Mouse (Mus musculus) megakaryocyte, embryonic 14.5 days (primary cell): ENCODE results near the gene Atg7.

ENCODE experiments used
- FLI1 ChIP-seq: IDR thresholded peaks from 2 replicates; pipeline ENCODE4 v1.6.1; 2012; ENCODE audit warnings: low read length, inconsistent platforms, mixed read lengths
- GATA1 ChIP-seq: IDR thresholded peaks from 3 replicates; pipeline ENCODE4 v1.6.1; 2012; ENCODE audit warnings: mixed read lengths, low read length, inconsistent platforms, borderline replicate concordance

DNA sequence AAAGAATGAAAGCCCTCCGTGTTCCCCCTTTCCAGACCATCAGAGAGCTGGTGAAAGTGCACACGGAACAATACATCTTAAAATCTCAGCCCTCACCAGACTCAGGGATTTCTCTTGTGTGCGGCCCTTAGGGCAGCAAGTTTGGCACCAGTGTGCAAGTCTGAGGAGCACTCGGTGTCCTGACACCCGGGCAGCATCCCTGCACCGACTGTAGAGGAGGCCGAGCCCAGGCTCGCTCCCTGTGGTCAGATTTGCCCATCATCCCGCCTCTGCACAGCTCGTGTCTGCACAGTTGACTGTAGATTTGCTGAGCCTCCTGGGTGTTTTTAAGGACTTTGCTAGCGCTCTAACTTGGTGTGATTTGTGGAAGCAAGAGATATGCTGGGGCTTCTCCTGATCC is 94.3 kb downstream of the Atg7 start:
- TF ChIP-seq GATA1 (no peak), FLI1 (no peak)
